Mouse (Mus musculus): ENCODE measurements around the gene Wnt8b.

Gene Wnt8b

GRCm38 (mm10) chr19:44554861-44555590 lies 61.8 kb downstream of the Wnt8b start, which contains the start of gene Ndufb8:
Gene Ndufb8 (minus strand): TSS chr19:44555440.
- peak; percentile 96 for DNase-seq (ENCODE audit: low read depth, low spot score)

- DNase-seq (ENCODE audit: low read depth, low spot score) = peak; percentile 98
These were observed 69.5 kb downstream of the Wnt8b start, which contains the start of gene Hif1an for GRCm38 (mm10) chr19:44562652-44563206. Gene Hif1an (plus strand): TSS chr19:44562850.
